Mouse (Mus musculus) ES-E14 (cell line): ENCODE measurements around the gene Senp2. TPM values are rescaled to one million over a fixed set of nuclear protein-coding genes. Genes with fewer than 3 reads are reported as not detected.

Source experiments
- DNase-seq: peaks from one replicate; pipeline ENCODE4 v3.0.0-alpha.2; 2013; ENCODE audit warnings: low read depth, low spot score
- H3K27ac ChIP-seq: 2 replicates; pipeline ENCODE4 v1.5.1; 2012; ENCODE audit warnings: low read depth, mild to moderate bottlenecking, low read length, moderate library complexity, mixed read lengths; ENCODE audit not compliant: poor library complexity, insufficient read depth, severe bottlenecking
- H3K36me3 ChIP-seq: 2 replicates; pipeline ENCODE4 v1.6.1; 2012; ENCODE audit warnings: mild to moderate bottlenecking, low read length, moderate library complexity, mixed read lengths; ENCODE audit not compliant: control insufficient read depth, poor library complexity, insufficient read depth, severe bottlenecking
- H3K4me1 ChIP-seq, 2 experiments: fragments of 150-350 bp in 1 of 2; sonication (generic) in 1 of 2; 2 replicates each; pipeline ENCODE4 v1.6.1; 2012; ENCODE audit warnings: low read length in 2 of 2, mild to moderate bottlenecking in 1 of 2, mixed read lengths in 1 of 2; ENCODE audit not compliant: control insufficient read depth in 2 of 2, insufficient read depth in 2 of 2, poor library complexity in 1 of 2
- H3K4me3 ChIP-seq, 2 experiments: fragments of 150-350 bp in 1 of 2; sonication (generic) in 1 of 2; 2 replicates each; pipeline ENCODE4 v1.5.1; 2012; ENCODE audit warnings: low read length in 2 of 2, low read depth in 1 of 2, mild to moderate bottlenecking in 1 of 2, mixed read lengths in 1 of 2; ENCODE audit not compliant: insufficient read depth in 1 of 2, poor library complexity in 1 of 2, severe bottlenecking in 1 of 2
- H3K9ac ChIP-seq: 2 replicates; pipeline ENCODE4 v1.6.1; 2012; ENCODE audit warnings: low read depth, mild to moderate bottlenecking, low read length, mixed read lengths; ENCODE audit not compliant: poor library complexity, insufficient read depth, severe bottlenecking
- H3K9me3 ChIP-seq: fragments of 150-350 bp; sonication (generic); 2 replicates; pipeline ENCODE4 v1.6.1; 2012; ENCODE audit warnings: low read depth, mild to moderate bottlenecking, low read length; ENCODE audit not compliant: control insufficient read depth, insufficient read depth
- CHD2 ChIP-seq: IDR thresholded peaks from 2 replicates; pipeline ENCODE4 v1.6.1; 2014; ENCODE audit warnings: mild to moderate bottlenecking, low read depth, low read length, inconsistent platforms
- HCFC1 ChIP-seq: IDR thresholded peaks from 2 replicates; pipeline ENCODE4 v1.6.1; 2012; ENCODE audit warnings: low read length, inconsistent platforms, borderline replicate concordance; ENCODE audit not compliant: insufficient read depth
- MAFK ChIP-seq: IDR thresholded peaks from 2 replicates; pipeline ENCODE4 v1.6.1; 2014; ENCODE audit warnings: mild to moderate bottlenecking, low read depth, low read length, inconsistent platforms; ENCODE audit not compliant: insufficient read depth
- ZC3H11A ChIP-seq: IDR thresholded peaks from 2 replicates; pipeline ENCODE4 v1.6.1; 2012; ENCODE audit warnings: low read depth, mild to moderate bottlenecking, inconsistent platforms, low read length, borderline replicate concordance
- ZNF384 ChIP-seq: IDR thresholded peaks from 2 replicates; pipeline ENCODE4 v1.6.1; 2012; ENCODE audit warnings: low read depth, low read length, inconsistent platforms
- in situ Hi-C, 2 experiments: fragments of 600-800 bp; cut with MboI; formaldehyde crosslinking; loops; one replicate each; pipeline ENCODE4 v1.15.1; 2025; ENCODE audit warnings: low sequenced_read_pairs in 2 of 2, inconsistent platforms in 1 of 2; ENCODE audit not compliant: unreplicated experiment in 2 of 2
- total RNA-seq: library from RNA; depleted of rRNA; stranded (reverse); fragments of 300-350 nt; gene quantifications from 2 replicates; pipeline ENCODE4 v1.2.3, GENCODE M21; 2012

Senp2 gene
- total RNA-seq, 1 experiment, result 59.1 TPM

DNA sequence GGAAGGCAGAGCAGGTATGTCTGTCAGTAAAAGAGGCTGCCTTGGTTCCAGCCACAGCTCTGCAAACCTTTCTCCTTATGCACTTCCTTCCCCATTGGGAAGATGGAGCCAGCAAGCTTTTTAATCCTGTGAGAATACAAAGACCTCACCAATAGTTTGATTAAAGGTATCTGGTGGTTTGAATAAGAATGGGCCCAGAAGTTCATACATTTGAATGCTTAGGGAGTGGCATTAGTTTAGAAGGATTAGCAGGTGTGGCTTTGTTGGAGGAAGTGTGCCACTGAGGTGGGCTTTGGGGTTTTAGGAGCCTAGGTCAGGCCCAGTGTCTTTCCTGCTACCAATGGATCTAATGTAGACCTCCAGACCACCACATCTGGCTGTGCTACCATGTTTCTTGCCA is 56.3 kb downstream of the Senp2 start:
- in situ Hi-C loops, result no loop called here
- H3K27ac ChIP-seq, result no peak overlapping the region
- peaks cover 0 to 25% of the 10 kb centered on the region in 2 experiments; a peak in 1 of 4 replicates for H3K4me1 ChIP-seq
- TF ChIP-seq ZNF384 (no peak), ZC3H11A (no peak), MAFK (no peak), HCFC1 (no peak), CHD2 (no peak)
- no peaks in the 10 kb centered on the region for H3K9me3 ChIP-seq
- peaks cover 29% of the 10 kb centered on the region; the same call in 1 of the 2 replicates for H3K36me3 ChIP-seq
- no peak overlapping the region for H3K4me3 ChIP-seq
- DNase-seq, result no peak
- no peak overlapping the region for H3K9ac ChIP-seq

DNA sequence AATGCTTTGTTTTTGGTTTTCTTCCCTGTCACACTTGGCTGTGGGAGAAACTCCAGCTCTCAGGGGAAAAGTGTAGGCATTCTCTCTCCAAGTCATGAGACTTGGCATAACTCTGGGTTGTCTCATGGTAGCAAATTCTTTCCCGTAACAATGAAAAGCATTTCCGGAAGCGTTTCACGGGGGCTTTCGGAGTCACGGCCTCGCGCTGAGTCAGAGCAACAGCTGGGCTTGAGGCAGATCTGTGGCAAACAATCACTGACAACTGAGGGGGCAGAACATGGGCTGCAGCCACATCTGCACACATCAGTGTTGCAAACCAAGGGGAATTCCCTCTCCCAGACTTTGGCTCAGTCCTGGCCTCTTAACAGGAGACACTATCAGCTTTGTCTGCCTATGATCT is 58.1 kb downstream of the Senp2 start:
- TF ChIP-seq HCFC1 (no peak), CHD2 (no peak)
- in situ Hi-C loops, result no loop called here
- peaks cover 25% of the 10 kb centered on the region; the same call in 1 of the 2 replicates for H3K36me3 ChIP-seq

DNA sequence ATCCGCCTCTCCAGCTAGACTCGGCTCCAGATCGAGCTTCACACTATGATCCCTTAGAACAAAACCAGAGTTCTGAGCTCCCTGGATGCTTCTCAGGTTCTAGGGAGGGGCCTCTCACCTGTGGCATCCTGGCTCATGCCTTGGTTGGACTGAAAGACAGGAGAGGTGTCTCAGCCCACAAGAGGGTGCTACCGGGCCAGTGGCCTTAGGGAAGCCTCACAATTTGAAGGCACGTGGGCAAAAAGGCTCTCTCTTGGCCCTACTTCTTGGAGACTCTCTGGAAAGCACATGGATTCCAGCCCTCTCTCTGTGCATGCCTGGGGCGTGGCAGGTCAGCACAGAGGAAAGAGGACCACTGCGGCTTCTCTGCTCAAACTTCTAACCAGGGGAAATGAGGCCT is 62.1 kb downstream of the Senp2 start:
- no peak overlapping the region for H3K4me3 ChIP-seq
- peaks cover 18% of the 10 kb centered on the region; the same call in 1 of the 2 replicates for H3K36me3 ChIP-seq
- H3K9me3 ChIP-seq, result no peaks in the 10 kb centered on the region
- no peak overlapping the region for H3K27ac ChIP-seq
- in situ Hi-C loops, result no loop called here
- no peak overlapping the region for H3K9ac ChIP-seq
- DNase-seq, result no peak
- TF ChIP-seq HCFC1 (no peak), ZNF384 (no peak)
- peaks cover 5 to 12% of the 10 kb centered on the region in 2 experiments; a peak in 3 of 4 replicates for H3K4me1 ChIP-seq

More for the DNA sequence above, 58.1 kb downstream of the Senp2 start:
- H3K4me3 ChIP-seq, result no peak overlapping the region
- no peaks in the 10 kb centered on the region for H3K9me3 ChIP-seq
- peaks cover 0 to 14% of the 10 kb centered on the region in 2 experiments; a peak in 1 of 4 replicates for H3K4me1 ChIP-seq
- no peak for DNase-seq
- no peak overlapping the region for H3K27ac ChIP-seq
- no peak overlapping the region for H3K9ac ChIP-seq

DNA sequence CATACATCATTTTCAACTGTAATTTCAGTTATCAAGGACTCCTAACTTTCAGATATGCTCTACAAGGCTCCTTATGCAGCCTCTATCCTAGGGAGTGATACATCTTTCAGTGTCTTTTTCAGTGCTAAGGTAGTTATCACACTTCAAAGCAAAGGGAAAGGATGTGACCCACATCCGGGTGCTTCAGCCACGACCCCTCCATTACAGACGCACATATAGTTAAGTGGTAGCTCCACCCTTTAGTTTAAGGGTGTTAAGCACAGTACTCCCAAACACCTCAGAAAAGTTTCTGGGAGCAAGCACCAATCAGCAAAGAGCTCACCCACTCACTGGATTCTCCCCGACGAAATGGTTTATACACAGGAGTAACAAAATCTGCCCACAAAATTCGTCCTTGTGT is 65.8 kb downstream of the Senp2 start:
- TF ChIP-seq CHD2 (no peak), ZC3H11A (no peak), MAFK (no peak), HCFC1 (no peak), ZNF384 (no peak)
- in situ Hi-C loops, result no loop called here
- H3K36me3 ChIP-seq, result peaks cover 16% of the 10 kb centered on the region

More for the DNA sequence above, 65.8 kb downstream of the Senp2 start:
- H3K27ac ChIP-seq, result no peak overlapping the region; the same call in 1 of the 2 replicates
- DNase-seq, result no peak
- H3K9me3 ChIP-seq, result no peaks in the 10 kb centered on the region
- H3K4me3 ChIP-seq, result no peak overlapping the region
- peaks cover 6 to 15% of the 10 kb centered on the region in 2 experiments; a peak in 3 of 4 replicates for H3K4me1 ChIP-seq
- no peak overlapping the region for H3K9ac ChIP-seq
